Mouse (Mus musculus): ENCODE data around the gene Dgcr2. TPM values are rescaled to one million over a fixed set of nuclear protein-coding genes. Genes with fewer than 3 reads are reported as not detected.

Dgcr2 gene
- polyA plus RNA-seq, 1 experiment from 2014 or later: 18.6 TPM

DNA sequence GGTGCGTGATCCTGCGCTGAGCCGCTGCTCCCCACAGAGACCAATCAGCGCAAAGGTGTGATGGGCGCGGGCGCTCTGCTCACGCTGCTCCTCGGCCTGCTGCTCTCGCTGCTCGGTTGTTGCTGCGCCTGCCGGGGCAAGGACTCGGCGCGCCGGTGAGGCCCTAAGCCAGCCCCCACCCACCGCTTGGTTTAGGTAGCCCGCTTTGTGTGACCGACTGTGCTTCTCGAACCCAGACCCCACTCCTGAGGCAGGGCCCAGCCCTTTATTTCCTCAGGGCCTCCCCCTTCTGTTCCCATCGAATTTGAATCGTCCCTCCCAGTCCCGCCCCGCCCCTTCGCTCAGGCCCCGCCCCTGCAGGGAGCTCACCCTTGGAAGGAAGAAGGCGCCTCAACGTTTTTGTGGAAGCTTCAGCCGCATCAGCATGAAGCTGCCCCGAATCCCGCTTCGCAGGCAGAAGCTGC, 93.9 kb downstream of the Dgcr2 start:
- peaks cover 99% of the 10 kb centered on the region for H3K27me3 ChIP-seq
- H3K9me3 ChIP-seq (replicated peaks): no peaks in the 10 kb centered on the region
- H3K36me3 ChIP-seq: no peaks in the 10 kb centered on the region
- ATAC-seq (ENCODE audit: low read depth): peak; percentile 19; the same call in 1 of the 2 replicates
- no peak overlapping the region for H3K9ac ChIP-seq
- H3K4me1 ChIP-seq (replicated peaks): peaks cover 48% of the 10 kb centered on the region
- no peak overlapping the region for H3K27ac ChIP-seq
- peak overlapping the region; percentile 63 for H3K4me2 ChIP-seq
- no peak for DNase-seq
- peak overlapping the region; percentile 41 for H3K4me3 ChIP-seq (replicated peaks)
- WGBS (ENCODE audit: insufficient replicate concordance): under 1% methylated on average over 33 of the region's 33 CpGs

DNA sequence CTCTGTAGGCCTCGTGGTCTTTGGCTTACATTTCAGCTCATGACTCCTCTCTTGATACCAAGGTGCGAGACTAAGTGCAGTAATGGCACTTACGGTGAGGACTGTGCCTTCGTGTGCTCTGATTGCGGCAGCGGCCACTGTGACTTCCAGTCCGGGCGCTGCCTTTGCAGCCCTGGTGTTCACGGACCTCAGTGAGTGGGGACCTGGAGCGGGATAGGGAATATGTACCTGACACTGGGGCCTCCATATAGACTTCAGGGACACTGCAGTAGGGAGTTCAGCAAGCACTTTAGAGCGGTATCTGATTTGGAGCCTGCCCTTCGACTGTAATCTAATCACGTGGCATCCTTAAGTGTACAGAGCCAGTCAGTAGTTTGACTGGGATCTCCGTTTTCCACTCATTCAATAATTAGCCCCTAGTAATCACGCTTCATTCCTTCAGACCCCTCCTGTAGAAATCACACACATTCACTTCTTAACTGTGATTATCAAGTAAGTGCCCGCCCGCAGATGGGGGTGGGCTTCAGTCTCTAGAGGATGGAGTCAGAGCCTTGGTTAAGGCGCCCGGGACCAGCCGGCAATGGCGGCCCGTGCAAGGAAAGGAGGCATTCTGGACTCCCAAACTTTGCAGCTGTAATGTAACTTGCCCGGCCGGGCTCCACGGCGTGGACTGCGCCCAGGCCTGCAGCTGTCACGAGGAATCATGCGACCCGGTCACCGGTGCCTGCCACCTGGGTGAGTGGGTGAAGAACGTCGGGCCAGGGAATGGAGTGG, 94.5 kb downstream of the Dgcr2 start:
- Histone ChIP-seq H3K27ac (no peak overlapping the region), H3K9me3 (replicated peaks) (no peaks in the 10 kb centered on the region), H3K4me1 (replicated peaks) (peaks cover 48% of the 10 kb centered on the region), H3K36me3 (no peaks in the 10 kb centered on the region), H3K9ac (no peak overlapping the region), H3K4me3 (replicated peaks) (peak overlapping the region; percentile 41), H3K27me3 (peaks cover 99% of the 10 kb centered on the region), H3K4me2 (peak overlapping the region; percentile 63)
- WGBS (ENCODE audit: insufficient replicate concordance): 12% methylated on average over 33 of the region's 33 CpGs
- no peak for DNase-seq
- ATAC-seq (ENCODE audit: low read depth): no peak

DNA sequence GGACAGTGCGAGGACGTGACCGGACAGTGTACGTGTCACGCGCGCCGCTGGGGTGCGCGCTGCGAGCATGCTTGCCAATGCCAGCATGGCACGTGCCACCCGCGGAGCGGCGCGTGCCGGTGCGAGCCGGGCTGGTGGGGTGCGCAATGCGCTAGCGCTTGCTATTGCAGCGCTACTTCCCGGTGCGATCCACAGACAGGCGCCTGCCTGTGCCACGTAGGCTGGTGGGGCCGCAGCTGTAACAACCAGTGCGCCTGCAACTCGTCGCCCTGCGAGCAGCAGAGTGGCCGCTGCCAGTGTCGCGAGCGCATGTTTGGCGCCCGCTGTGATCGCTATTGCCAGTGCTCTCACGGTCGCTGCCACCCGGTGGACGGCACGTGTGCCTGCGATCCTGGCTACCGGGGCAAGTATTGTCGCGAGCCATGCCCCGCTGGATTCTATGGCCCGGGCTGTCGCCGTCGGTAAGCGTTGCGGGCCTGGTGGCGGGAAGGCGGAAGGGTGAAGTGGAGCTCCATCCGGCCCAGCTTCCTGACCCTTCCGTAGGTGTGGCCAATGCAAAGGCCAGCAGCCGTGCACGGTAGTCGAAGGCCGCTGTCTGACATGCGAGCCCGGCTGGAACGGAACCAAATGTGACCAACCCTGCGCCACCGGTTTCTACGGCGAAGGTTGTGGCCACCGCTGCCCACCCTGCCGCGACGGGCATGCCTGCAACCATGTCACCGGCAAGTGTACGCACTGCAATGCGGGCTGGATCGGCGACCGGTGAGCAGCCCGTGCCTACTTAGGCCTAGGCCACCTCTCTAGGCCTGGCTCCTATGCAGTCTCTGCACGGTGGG, 95.3 kb downstream of the Dgcr2 start:
- ATAC-seq (ENCODE audit: low read depth): no peak
- DNase-seq: no peak
- H3K4me1 ChIP-seq (replicated peaks): peaks cover 56% of the 10 kb centered on the region
- H3K36me3 ChIP-seq: no peaks in the 10 kb centered on the region
- H3K27ac ChIP-seq: no peak overlapping the region
- 0 out of 2 replicates have a peak overlapping the region, but pooled peaks have one; percentile 13 for H3K9ac ChIP-seq
- H3K27me3 ChIP-seq: peaks cover 100% of the 10 kb centered on the region
- H3K4me2 ChIP-seq: peak overlapping the region; percentile 50
- H3K9me3 ChIP-seq (replicated peaks): no peaks in the 10 kb centered on the region
- WGBS (ENCODE audit: insufficient replicate concordance): 4% methylated on average over 83 of the region's 83 CpGs
- peak overlapping the region; percentile 37 for H3K4me3 ChIP-seq (replicated peaks)

DNA sequence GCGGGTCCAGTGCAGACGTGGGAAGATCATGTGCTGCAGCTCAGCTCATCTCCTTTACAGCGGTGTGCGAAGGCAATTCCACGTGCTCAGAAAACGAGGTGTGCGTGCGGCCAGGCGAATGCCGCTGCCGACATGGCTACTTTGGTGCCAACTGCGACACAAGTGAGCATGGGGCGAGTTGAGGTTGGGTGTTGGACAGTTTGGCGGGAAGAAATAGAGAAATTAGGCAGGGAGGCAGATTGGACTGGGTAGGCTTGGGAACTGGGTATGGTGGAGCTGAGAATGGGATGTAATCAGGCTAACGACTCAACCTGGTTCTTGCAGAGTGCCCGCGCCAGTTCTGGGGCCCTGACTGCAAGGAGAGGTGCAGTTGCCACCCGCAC, 95.9 kb downstream of the Dgcr2 start:
- 11% methylated on average over 18 of the region's 18 CpGs for WGBS (ENCODE audit: insufficient replicate concordance)
- no peaks in the 10 kb centered on the region for H3K36me3 ChIP-seq
- H3K4me2 ChIP-seq: peak overlapping the region; percentile 50
- peaks cover 53% of the 10 kb centered on the region for H3K4me1 ChIP-seq (replicated peaks)
- no peaks in the 10 kb centered on the region for H3K9me3 ChIP-seq (replicated peaks)
- H3K9ac ChIP-seq: no peak overlapping the region
- no peak for ATAC-seq (ENCODE audit: low read depth)
- peaks cover 100% of the 10 kb centered on the region for H3K27me3 ChIP-seq
- peak overlapping the region; percentile 37 for H3K4me3 ChIP-seq (replicated peaks)
- H3K27ac ChIP-seq: no peak overlapping the region
- DNase-seq: no peak

DNA sequence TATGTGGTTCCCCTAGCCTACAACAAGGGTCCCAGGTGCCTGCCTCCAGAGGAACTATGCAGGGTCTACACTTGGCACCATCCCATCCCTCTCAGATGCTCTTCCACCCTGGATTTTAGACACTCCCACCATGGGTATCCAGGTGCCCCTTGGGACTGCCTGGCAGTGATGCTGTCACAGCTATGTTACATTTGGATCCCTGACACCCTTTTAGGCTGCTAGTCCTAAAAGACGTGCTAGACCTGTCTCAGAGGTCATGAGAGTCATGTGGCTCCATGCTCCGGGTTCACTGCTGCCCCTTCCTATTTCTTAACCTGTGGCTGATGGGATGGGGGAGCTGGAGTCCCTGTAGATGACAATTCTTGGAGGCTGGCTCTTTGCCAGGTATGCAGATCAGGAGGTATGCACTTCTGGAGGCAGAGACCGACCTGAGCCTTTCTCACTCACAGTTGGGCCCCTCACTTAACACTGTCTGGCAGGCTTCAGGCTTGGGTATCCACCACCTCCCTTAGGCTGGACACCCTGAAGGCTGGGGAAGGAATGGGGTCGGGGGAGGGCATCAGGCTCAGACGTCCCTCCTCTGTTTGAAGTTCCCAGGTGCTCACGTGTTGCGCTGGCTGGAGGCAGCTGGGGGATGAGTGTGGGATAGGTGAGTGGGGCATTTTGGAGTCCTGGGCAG, 96.4 kb downstream of the Dgcr2 start:
- Histone ChIP-seq H3K4me1 (replicated peaks) (peaks cover 53% of the 10 kb centered on the region), H3K27ac (no peak overlapping the region)

DNA sequence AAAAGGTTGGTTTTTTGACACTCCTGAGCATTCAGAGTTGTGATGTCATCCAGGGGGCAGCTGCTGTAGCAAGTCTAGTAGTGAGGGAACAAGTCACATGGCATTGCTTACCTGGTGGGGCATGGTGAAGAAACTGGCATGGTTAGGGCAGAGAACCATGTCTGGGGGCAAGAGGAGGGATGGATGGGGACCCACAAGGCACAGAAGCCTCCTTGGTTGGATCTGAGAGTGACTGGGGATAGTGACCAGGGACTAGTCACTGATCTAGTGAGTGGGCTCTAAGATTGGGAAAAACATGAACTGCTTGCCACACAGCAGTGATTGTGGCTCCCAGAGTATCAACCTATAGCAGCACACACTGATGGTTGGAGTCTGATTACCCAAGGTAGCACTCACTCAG, 98.8 kb downstream of the Dgcr2 start:
- Histone ChIP-seq H3K9ac (no peak overlapping the region), H3K36me3 (no peaks in the 10 kb centered on the region), H3K4me3 (replicated peaks) (no peak overlapping the region), H3K9me3 (replicated peaks) (no peaks in the 10 kb centered on the region), H3K27ac (no peak overlapping the region), H3K4me2 (no peak overlapping the region), H3K4me1 (replicated peaks) (peaks cover 48% of the 10 kb centered on the region), H3K27me3 (peaks cover 100% of the 10 kb centered on the region)
- ATAC-seq (ENCODE audit: low read depth) (no peak), DNase-seq (no peak)

More for the DNA sequence above, 96.4 kb downstream of the Dgcr2 start:
- Histone ChIP-seq H3K9me3 (replicated peaks) (no peaks in the 10 kb centered on the region), H3K36me3 (no peaks in the 10 kb centered on the region), H3K4me2 (no peak overlapping the region), H3K9ac (no peak overlapping the region), H3K27me3 (peaks cover 100% of the 10 kb centered on the region), H3K4me3 (replicated peaks) (no peak overlapping the region)
- ATAC-seq (ENCODE audit: low read depth) (no peak), DNase-seq (no peak)
- WGBS (ENCODE audit: insufficient replicate concordance): 11% methylated on average over 7 of the region's 7 CpGs

DNA sequence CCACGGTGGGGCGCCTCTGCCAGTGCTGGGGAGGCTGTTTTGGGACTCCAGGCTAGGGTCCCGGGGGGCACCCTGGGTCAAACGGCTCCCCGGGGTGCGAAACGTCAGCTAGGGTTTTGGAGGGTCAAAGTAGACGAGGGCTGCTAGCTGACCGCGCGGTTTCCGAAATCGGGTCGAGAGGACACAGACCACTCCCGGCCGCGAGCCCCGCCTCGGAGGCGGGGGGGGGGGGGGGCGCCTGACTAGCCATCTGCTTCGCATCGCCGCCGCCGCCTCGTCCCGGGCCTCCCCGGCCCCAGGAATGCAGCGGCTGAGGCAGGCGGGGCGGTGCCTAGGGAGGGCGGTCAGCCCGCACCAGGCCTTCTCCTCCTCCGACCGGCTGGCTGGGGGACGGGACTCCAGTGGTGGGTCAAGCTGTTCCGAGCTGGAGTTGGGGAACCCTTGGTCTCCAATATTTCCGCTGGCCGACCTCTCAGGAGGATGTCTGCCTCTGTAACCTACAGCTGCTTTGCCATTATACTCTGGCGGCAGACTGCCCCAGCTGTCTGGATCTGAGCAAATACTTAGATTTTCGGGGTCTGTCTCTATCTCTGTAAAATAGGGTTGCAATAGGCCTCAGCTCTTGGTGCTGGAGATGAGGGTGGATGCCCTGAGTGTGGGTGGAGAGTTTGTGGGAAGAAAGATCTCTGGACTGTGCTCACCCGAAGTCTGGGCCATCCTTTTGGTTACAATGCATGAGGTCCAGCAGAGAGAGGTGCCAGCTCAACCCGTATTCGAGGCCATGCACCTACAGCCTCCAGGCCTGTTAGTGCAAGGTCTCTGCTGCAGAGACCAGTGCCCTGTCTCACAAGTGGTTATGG, 99.8 kb downstream of the Dgcr2 start:
- no peak for DNase-seq
- Histone ChIP-seq H3K4me2 (peak overlapping the region; percentile 63), H3K4me1 (replicated peaks) (peaks cover 37% of the 10 kb centered on the region), H3K36me3 (no peaks in the 10 kb centered on the region), H3K27me3 (peaks cover 97% of the 10 kb centered on the region), H3K4me3 (replicated peaks) (peak overlapping the region; percentile 52), H3K9ac (peak overlapping the region; percentile 39; the same call in 1 of the 2 replicates), H3K9me3 (replicated peaks) (no peaks in the 10 kb centered on the region), H3K27ac (0 out of 2 replicates have a peak overlapping the region, but pooled peaks have one; percentile 50)
- WGBS (ENCODE audit: insufficient replicate concordance): 5% methylated on average over 36 of the region's 45 CpGs
- ATAC-seq (ENCODE audit: low read depth): no peak

DNA sequence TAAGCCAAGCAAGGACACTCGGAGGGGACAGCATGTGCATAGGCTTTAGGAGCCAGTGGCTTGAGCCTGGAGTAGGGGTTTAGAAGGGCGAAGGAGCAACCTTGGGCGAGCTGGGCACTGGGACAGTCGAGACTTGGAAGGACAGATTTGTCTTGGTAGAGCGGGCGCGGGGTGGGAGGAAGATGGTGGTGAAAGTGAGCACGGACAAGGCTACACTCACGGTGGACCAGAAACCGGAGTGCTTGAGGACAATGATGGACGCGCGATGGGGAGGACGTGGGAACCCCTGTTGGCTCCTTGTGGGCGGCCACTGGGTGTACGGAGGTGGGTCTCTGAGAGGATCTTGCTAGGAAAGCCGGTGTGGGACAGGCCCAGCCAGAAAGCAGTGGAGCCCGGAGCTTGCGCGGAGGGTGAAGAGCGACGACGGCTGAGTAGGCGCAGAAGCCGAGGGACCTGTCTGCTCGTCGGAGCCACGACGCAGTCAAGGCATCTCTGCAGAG, 100.5 kb downstream of the Dgcr2 start:
- DNase-seq (no peak), ATAC-seq (ENCODE audit: low read depth) (no peak)
- Histone ChIP-seq H3K9ac (peak overlapping the region; percentile 54), H3K9me3 (replicated peaks) (no peaks in the 10 kb centered on the region), H3K4me3 (replicated peaks) (peak overlapping the region; percentile 52), H3K36me3 (peaks cover 2% of the 10 kb centered on the region; the same call in 1 of the 2 replicates), H3K27me3 (peaks cover 90% of the 10 kb centered on the region), H3K27ac (peak overlapping the region; percentile 50), H3K4me1 (replicated peaks) (peaks cover 30% of the 10 kb centered on the region), H3K4me2 (peak overlapping the region; percentile 63)
- 5% methylated on average over 29 of the region's 29 CpGs for WGBS (ENCODE audit: insufficient replicate concordance)

DNA sequence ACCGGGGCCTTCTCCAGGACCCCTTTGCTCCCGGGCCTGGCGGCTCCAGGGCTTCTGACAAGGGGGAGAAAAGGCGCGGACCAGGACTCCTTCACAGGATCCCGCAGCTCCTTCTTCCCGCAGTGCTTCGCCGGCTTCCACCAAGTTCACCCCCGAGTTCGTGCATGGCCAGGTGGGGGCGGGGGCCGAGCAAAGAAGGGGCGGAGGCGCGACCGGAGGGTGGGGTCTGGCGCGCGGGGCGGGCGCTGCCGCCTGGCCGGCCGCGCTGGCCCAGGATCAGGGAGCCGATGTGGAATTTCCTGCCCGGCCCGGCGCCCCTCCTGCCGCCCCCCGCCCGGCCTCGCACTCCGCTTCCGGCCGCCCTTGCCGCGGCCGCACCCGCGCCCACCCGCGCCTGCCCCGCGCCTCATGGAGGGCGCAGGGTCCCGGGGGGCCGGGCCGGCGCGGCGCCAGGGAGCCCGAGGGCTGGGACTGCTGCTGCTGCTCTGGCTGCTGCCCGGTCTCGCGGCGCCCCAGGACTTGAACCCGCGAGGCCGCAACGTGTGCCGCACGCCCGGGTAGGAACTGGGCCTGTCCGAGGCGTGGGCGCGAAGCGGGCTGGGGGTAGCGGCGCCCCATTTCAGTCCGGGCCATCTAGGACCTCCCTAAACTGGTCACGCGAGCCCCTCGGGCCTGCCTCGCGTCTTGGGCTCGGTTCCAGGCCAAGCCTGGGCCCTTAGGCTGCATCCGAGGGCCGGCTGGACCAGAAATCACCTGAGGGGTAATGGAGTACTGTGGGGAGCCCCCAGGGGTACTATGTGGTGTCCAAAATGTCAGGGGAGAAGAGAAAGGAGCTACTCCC, 101.2 kb downstream of the Dgcr2 start, which contains the start of gene Scarf2:
TSS of gene Scarf2 (plus strand) at position 312 of the 841 bp plus-strand sequence.
- Histone ChIP-seq H3K9ac (peak within 1 kb of the TSS; percentile 54), H3K4me3 (replicated peaks) (peak within 1 kb of the TSS; percentile 52), H3K27me3 (peaks cover 84% of the 10 kb centered on the region), H3K9me3 (replicated peaks) (no peaks in the 10 kb centered on the region), H3K36me3 (peaks cover 9% of the 10 kb centered on the region), H3K4me2 (peak within 1 kb of the TSS; percentile 63), H3K4me1 (replicated peaks) (peaks cover 27% of the 10 kb centered on the region), H3K27ac (peak within 1 kb of the TSS; percentile 50)
- 3% methylated on average over 72 of the region's 81 CpGs for WGBS (ENCODE audit: insufficient replicate concordance)
- DNase-seq (no peak), ATAC-seq (ENCODE audit: low read depth) (peak; percentile 35; the same call in 1 of the 2 replicates)

DNA sequence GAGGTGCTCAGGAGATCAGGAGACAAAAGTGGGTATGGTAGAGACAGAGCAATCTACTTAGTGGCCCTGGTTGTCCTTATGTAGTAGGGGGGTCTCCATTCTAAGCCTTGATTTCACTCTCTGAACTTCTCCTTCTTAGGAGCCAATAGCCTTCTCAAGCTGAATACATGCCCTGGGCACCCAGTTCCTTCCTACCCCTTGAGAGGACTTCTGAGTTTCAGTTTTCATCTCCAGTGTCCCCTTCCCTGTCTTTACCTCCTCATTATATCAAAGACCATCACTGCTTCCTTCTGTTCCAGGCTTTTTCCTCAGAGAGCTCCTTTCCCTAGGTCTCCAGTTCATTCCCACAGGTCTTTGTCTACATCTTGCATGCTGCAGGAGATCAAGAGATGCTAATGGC, 101.8 kb downstream of the Dgcr2 start:
- Histone ChIP-seq H3K27ac (no peak overlapping the region), H3K4me3 (replicated peaks) (peak overlapping the region; percentile 52), H3K4me2 (peak overlapping the region; percentile 63), H3K9me3 (replicated peaks) (no peaks in the 10 kb centered on the region), H3K27me3 (peaks cover 77% of the 10 kb centered on the region), H3K9ac (no peak overlapping the region), H3K36me3 (peaks cover 14% of the 10 kb centered on the region), H3K4me1 (replicated peaks) (peaks cover 27% of the 10 kb centered on the region)
- DNase-seq (no peak), ATAC-seq (ENCODE audit: low read depth) (no peak)
